Mouse (Mus musculus) intestine, embryonic 14.5 days (tissue): ENCODE measurements around the gene Dusp11. TPM values are rescaled to one million over a fixed set of nuclear protein-coding genes. Genes with fewer than 3 reads are reported as not detected.
"Not testable (repeated sequence)": the region's sequence is repeated elsewhere in the genome, so short reads cannot be mapped to it uniquely, and the experiment has no call there.

Source experiments
- ATAC-seq: fragments of 200-750 bp; cut with Nextera tagmentation; replicated peaks from 2 replicates; pipeline ENCODE4 v1.8.0; 2017; ENCODE audit warnings: low read depth, moderate number of reproducible peaks, moderate TSS enrichment, moderate library complexity; ENCODE audit not compliant: low FRiP score, low TSS enrichment
- DNase-seq: peaks from one replicate; pipeline ENCODE4 v3.0.0-alpha.2; 2018; ENCODE audit warnings: low spot score
- H3K27ac ChIP-seq: fragments of 300-500 bp; sonication (generic); 2 replicates; pipeline ENCODE4 v1.5.1; 2014; ENCODE audit warnings: low read depth, mild to moderate bottlenecking, control low read depth
- H3K27me3 ChIP-seq: fragments of 300-500 bp; sonication (generic); replicated peaks from 2 replicates; pipeline ENCODE4 v1.6.1; 2014; ENCODE audit warnings: low read length, control low read depth; ENCODE audit not compliant: control insufficient read depth, insufficient read depth
- H3K36me3 ChIP-seq: fragments of 300-500 bp; sonication (generic); 2 replicates; pipeline ENCODE4 v1.6.1; 2014; ENCODE audit warnings: low read length, control low read depth; ENCODE audit not compliant: control insufficient read depth, insufficient read depth
- H3K4me1 ChIP-seq: fragments of 300-500 bp; sonication (generic); replicated peaks from 2 replicates; pipeline ENCODE4 v1.6.1; 2014; ENCODE audit warnings: low read length, control low read depth, mixed read lengths; ENCODE audit not compliant: control insufficient read depth, insufficient read depth
- H3K4me2 ChIP-seq: fragments of 300-500 bp; sonication (generic); 2 replicates; pipeline ENCODE4 v1.6.1; 2014; ENCODE audit warnings: low read length
- H3K4me3 ChIP-seq: fragments of 300-500 bp; sonication (generic); 2 replicates; pipeline ENCODE4 v1.5.1; 2014; ENCODE audit warnings: low read depth, low read length, control low read depth, mixed read lengths
- H3K9ac ChIP-seq: fragments of 300-500 bp; sonication (generic); 2 replicates; pipeline ENCODE4 v1.6.1; 2014; ENCODE audit warnings: mild to moderate bottlenecking, low read length
- H3K9me3 ChIP-seq: fragments of 300-500 bp; sonication (generic); 2 replicates; pipeline ENCODE4 v1.6.1; 2016; ENCODE audit warnings: low read length, control low read depth; ENCODE audit not compliant: control insufficient read depth
- WGBS: fragments of 180-500 bp; shearing (Covaris S2); extraction: QIAGEN DNeasy Blood & Tissue Kit; methylation state at CpG from one replicate; pipeline ENCODE4 v1.1.7; 2014; 5-methylcytosine and 5-hydroxymethylcytosine counted together
- polyA plus RNA-seq: library from polyadenylated mRNA; unstranded; fragments of >200 nt; fragmentation: Nextera tagmentation; extraction: Ambion mirVana; gene quantifications from 2 replicates; pipeline ENCODE4 v1.2.1, GENCODE M21; 2014

Dusp11 gene
- polyA plus RNA-seq, result 42.5 and 44.1 TPM in 2 replicates

DNA sequence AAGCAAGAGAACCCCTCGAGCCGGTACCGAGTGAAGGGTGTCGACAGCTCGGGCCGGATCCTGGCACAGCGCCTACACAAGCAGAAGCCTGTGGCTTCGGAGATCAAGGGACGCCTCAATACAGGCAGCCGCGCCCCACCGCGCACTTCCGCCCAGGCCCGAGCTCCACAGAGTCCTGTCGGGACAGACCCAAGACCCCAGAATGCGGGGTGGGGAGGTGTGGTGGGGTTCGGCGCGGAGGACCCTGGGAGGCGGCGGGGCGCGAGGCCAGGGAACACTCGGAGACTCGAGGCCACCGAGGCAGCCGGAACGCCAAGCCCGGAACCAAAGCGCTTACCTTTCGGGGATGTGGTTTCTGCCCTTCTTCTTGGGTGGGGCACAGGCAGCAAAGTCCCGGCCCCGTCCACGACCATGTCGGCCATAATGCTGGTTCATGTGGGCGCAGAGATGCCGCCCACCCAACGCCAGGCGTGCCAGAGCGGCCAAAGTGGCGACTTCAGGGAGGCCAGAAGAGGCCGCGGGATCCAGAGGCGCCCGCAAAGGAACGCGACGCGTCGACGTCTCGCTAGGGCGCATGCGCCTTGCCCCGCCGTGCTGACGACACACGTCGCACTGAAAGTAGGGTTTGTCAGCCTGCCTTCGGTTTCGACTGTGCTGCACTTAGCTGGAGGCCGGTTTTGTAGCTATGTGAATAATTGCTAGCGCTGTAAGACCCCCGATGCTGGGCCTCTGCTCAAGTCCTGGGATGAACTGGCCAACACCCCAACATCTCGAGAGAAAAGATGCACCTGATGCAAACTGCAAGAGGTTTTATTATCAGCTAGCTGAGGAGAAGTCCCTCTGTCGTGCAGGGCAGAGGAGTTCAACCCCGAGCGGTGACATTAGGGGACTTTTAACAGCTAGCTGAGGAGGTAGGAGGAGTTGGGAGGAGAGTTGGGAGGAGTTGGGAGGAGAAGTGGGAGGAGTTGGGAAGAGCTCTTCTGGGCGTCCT, at the start of gene Dusp11:
Dusp11 (minus strand) TSS at position 567 of the 991 bp plus-strand sequence.
- Histone ChIP-seq H3K27ac (peak within 1 kb of the TSS; percentile 97), H3K4me3 (peak within 1 kb of the TSS; percentile 78), H3K9ac (peak within 1 kb of the TSS; percentile 88), H3K36me3 (peaks cover 29% of the 10 kb centered on the region), H3K9me3 (no peaks in the 10 kb centered on the region), H3K4me1 (peaks cover 5% of the 10 kb centered on the region; the same call in 1 of the 2 replicates), H3K27me3 (no peaks in the 10 kb centered on the region), H3K4me2 (peak within 1 kb of the TSS; percentile 68)
- under 1% methylated on average over 70 of the region's 70 CpGs for WGBS
- DNase-seq (peak; percentile 94), ATAC-seq (peak; percentile 96)

DNA sequence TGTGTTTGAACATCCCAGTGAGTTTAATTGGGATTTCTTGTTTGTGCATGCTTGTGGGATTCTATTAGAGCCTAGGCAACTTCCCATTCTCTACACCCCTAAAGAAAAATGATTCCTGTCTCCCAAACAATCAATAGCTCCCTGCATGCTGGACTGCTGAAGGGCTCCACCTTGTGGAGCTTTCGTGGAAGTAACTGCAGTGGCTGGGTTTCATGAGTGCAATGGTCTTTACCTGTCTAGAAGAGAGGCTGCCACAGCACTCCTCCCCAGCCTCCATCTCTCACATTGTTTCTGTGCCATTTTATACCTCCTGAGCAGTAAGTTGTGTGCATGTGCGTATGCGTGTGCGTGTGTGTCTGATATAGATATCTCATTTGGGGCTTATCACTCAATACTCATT, 48.5 kb upstream of the Dusp11 start:
- ATAC-seq, result no peak
- Histone ChIP-seq H3K4me2 (no peak overlapping the region), H3K9me3 (no peaks in the 10 kb centered on the region), H3K27ac (no peak overlapping the region), H3K4me1 (no peaks in the 10 kb centered on the region), H3K9ac (no peak overlapping the region), H3K36me3 (no peaks in the 10 kb centered on the region), H3K27me3 (no peaks in the 10 kb centered on the region), H3K4me3 (no peak overlapping the region)
- peak; percentile 67 for DNase-seq
- WGBS, result 41% methylated on average over 4 of the region's 4 CpGs

DNA sequence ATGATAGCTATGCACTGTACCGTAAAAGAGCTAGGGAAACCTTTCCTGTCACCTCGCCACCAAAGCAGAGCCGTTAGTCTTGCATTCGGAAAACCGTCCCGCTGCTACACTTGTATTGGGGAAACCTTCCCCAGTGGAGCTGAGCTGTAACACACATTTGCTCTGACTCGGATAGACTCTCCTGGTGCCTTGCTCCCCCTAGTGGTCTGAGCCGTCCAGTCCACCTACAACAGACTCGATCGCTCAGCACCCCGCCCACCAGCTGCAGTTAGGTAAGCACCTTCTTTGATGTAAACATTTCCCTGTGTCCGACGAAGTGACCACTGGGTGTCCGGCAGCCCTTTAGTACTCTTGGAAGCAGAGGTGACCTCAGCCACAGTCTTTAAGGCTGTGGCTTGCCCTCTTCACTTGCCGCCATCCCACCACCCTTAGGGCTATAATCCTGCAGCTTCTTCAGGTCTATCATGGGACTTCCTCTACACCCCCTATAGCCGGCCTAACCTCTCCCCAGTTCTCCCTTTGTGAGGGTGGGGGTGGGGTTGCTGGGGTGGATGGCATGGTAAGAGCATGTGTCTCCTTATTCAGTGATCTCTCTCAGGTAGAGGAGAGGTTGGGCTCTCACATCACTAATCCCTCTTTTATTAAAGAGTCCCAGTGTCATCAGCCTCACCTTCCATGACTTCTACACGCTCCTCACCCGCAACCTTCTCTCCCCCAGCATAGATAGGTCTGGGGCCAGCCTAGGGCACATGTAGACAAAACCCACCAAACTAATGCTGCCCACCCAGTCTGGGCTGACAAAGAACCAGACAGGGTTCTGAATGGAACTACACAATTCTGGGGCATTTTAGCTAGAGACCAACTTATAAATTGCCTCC, 43.0 kb upstream of the Dusp11 start:
- H3K9ac ChIP-seq, result no peak overlapping the region
- peak overlapping the region; percentile 39 for H3K4me2 ChIP-seq
- H3K4me3 ChIP-seq, result no peak overlapping the region
- H3K27ac ChIP-seq, result no peak overlapping the region
- no peaks in the 10 kb centered on the region for H3K36me3 ChIP-seq
- DNase-seq (peak; percentile 92), ATAC-seq (peak; percentile 90)
- H3K9me3 ChIP-seq, result no peaks in the 10 kb centered on the region
- no peaks in the 10 kb centered on the region for H3K4me1 ChIP-seq
- 9% methylated on average over 18 of the region's 18 CpGs for WGBS
- H3K27me3 ChIP-seq, result no peaks in the 10 kb centered on the region

DNA sequence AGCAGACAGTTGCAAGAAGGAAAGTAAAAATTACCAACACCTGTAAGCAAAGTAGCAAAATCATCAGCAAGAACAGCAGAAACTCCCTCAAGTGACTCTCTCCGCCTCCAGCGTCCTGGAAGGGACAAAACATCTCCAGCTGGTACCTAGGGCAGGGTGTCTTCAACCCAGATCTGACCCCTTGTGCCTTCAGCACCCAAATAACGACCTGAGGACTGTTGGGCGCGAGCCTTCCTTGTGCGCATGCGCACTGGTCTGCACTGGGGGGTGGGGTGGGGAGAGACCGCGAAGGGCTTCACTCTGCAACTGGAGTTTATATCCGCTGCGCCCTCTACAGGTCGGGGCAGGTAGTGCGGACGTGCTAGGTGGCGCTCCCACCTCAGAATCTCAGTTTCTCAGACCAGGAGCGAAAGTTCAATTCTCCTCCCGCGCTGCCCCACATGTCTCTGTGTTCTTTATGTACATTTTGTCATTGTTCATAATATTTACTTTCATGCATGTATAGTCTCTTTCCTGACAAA, 42.0 kb upstream of the Dusp11 start:
- H3K9ac ChIP-seq, result no peak overlapping the region
- H3K27ac ChIP-seq, result no peak overlapping the region

DNA sequence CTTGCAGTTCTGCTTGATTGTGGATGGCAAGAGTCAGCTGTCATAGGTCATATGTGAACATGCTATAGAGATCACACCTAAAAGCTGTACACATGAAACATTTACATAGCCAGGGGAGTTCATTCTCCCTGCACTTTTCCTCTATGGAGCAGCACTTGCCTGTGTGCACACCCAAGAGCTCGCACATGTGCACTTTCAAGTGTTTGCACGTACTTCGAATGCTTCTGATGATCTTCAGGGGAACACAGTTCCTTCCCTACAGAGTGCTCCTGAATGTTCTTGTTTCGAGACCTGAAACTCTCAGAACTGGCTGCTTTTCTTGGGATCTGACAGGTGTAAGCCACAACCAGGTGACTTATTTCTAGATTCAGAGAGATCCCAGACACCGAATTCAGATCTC, 29.3 kb upstream of the Dusp11 start:
- ATAC-seq, result not testable (repeated sequence)
- WGBS, result 64% methylated on average over 5 of the region's 5 CpGs

More for the DNA sequence above, 42.0 kb upstream of the Dusp11 start:
- DNase-seq (no peak), ATAC-seq (no peak)
- Histone ChIP-seq H3K36me3 (no peaks in the 10 kb centered on the region), H3K27me3 (no peaks in the 10 kb centered on the region), H3K4me3 (no peak overlapping the region), H3K4me1 (no peaks in the 10 kb centered on the region), H3K4me2 (no peak overlapping the region), H3K9me3 (no peaks in the 10 kb centered on the region)
- 76% methylated on average over 18 of the region's 18 CpGs for WGBS

DNA sequence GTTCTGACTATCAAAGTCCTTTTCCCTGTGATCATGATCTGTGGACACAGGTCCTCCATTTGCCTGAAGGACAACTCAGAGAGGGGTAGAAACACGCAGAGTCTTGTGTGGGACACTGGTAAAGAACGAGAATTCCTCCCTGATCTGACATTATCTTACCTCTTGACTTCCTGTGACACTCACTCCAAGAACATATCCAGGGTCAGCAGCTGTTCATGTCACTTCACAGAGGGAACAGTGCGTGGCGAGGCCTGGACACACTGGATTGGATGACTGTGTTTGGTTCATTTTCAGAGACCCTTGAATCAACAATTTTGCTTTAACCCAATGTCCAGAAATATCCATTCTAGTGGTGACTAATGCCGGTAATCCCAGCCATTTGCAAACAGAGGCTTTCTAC, 28.1 kb upstream of the Dusp11 start:
- not testable (repeated sequence) for H3K27ac ChIP-seq, H3K27me3 ChIP-seq, H3K9ac ChIP-seq, H3K4me2 ChIP-seq, H3K4me3 ChIP-seq, H3K36me3 ChIP-seq, ATAC-seq, DNase-seq, H3K4me1 ChIP-seq, H3K9me3 ChIP-seq
- 83% methylated on average over 5 of the region's 5 CpGs for WGBS

More for the DNA sequence above, 29.3 kb upstream of the Dusp11 start:
- H3K9ac ChIP-seq, H3K27me3 ChIP-seq, H3K4me2 ChIP-seq, H3K9me3 ChIP-seq, H3K36me3 ChIP-seq, DNase-seq, H3K27ac ChIP-seq, H3K4me3 ChIP-seq, H3K4me1 ChIP-seq: not testable (repeated sequence)

DNA sequence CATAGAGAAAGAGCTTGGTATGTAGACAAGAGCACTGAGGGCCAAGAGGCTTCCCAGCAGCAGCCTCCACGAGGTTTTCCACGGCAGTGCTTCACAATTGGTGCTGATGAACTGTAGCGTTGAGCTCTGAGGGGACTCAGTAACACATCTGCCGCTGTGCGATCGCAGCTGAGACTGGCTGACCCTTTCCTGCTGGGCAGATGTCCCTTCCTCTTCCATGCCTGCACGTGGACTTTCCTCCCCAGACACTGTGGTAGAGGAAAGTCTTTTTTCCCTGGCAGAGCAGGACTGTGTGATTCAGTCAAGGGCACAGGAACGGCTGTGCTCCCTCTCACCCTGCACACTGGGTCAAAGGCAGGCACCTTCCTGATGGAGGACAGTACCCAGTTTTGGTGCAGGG, 22.9 kb upstream of the Dusp11 start:
- DNase-seq (no peak), ATAC-seq (no peak)
- Histone ChIP-seq H3K4me3 (no peak overlapping the region), H3K9me3 (no peaks in the 10 kb centered on the region), H3K36me3 (no peaks in the 10 kb centered on the region), H3K9ac (no peak overlapping the region), H3K4me2 (no peak overlapping the region), H3K4me1 (no peaks in the 10 kb centered on the region), H3K27me3 (no peaks in the 10 kb centered on the region), H3K27ac (no peak overlapping the region)
- WGBS, result 76% methylated on average over 8 of the region's 8 CpGs

DNA sequence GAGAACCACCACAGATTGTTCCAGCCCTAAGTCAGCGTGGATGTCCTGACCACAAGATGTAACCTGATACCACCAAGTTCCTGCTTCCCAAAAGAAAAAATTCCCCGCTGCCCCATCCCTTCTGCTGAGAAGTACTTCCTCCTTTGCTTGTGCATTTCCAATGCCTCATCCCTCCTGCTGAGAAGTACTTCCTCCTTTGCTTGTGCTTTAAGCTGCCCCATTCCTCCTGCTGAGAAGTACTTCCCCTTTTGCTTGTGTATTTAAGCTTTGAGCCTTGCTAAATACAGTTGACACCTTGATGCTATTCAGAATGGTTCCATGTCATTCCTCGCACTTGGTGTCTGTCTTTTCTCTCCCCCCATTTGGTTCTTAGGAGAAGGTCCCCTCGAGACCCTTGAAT, 17.3 kb upstream of the Dusp11 start:
- not testable (repeated sequence) for DNase-seq, ATAC-seq, H3K4me3 ChIP-seq, H3K9me3 ChIP-seq, H3K4me2 ChIP-seq, H3K27me3 ChIP-seq, H3K27ac ChIP-seq, H3K4me1 ChIP-seq, H3K9ac ChIP-seq, H3K36me3 ChIP-seq
- 77% methylated on average over 4 of the region's 4 CpGs for whole genome bisulfite sequencing
